Mouse (Mus musculus) cerebellum, adult 18-20 months (tissue): ENCODE results near the gene Pex5l.

Experiments used
- DNase-seq, 2 experiments: peaks; one replicate each; pipeline ENCODE4 v3.0.0; 2021

Pex5l gene

GRCm38 (mm10) chr3:33142901-33143461 is at the start of gene Pex5l:
Gene Pex5l (minus strand): TSS chr3:33143247.
- DNase-seq: peak; percentile 16 to 39

- no peak for DNase-seq
These were observed 22.1 kb upstream of the Pex5l start for GRCm38 (mm10) chr3:33165186-33165585.

GRCm38 (mm10) chr3:33163821-33164220 is 20.8 kb upstream of the Pex5l start:
- DNase-seq: no peak

GRCm38 (mm10) chr3:33143592-33143991 is 545 bp upstream of the Pex5l start:
- DNase-seq: no peak

- peak in 1 of 2 experiments; percentile 2 for DNase-seq
These were observed 649 bp downstream of the Pex5l start for GRCm38 (mm10) chr3:33142398-33142797.

- no peak for DNase-seq
These were observed 13.1 kb downstream of the Pex5l start for GRCm38 (mm10) chr3:33129944-33130343.

GRCm38 (mm10) chr3:33124796-33125195 is 18.3 kb downstream of the Pex5l start:
- no peak for DNase-seq

- DNase-seq: no peak
These were observed 37.3 kb downstream of the Pex5l start for GRCm38 (mm10) chr3:33105785-33106184.

- no peak for DNase-seq
These were observed 39.5 kb downstream of the Pex5l start for GRCm38 (mm10) chr3:33103501-33103900.

GRCm38 (mm10) chr3:33098550-33099295 is 44.3 kb downstream of the Pex5l start:
- no peak for DNase-seq

- DNase-seq: no peak
These were observed 49.4 kb downstream of the Pex5l start for GRCm38 (mm10) chr3:33093646-33094045.

GRCm38 (mm10) chr3:33090001-33090400 is 53.0 kb downstream of the Pex5l start:
- no peak for DNase-seq

GRCm38 (mm10) chr3:33089470-33089869 is 53.6 kb downstream of the Pex5l start:
- no peak for DNase-seq

GRCm38 (mm10) chr3:33088276-33088675 is 54.8 kb downstream of the Pex5l start:
- no peak for DNase-seq

- DNase-seq: no peak
These were observed 60.2 kb downstream of the Pex5l start for GRCm38 (mm10) chr3:33082806-33083338.

GRCm38 (mm10) chr3:33081793-33082192 is 61.3 kb downstream of the Pex5l start:
- no peak for DNase-seq

- no peak for DNase-seq
These were observed 63.4 kb downstream of the Pex5l start for GRCm38 (mm10) chr3:33079658-33080057.

GRCm38 (mm10) chr3:33079171-33079570 is 63.9 kb downstream of the Pex5l start:
- DNase-seq: no peak

GRCm38 (mm10) chr3:33075696-33076095 is 67.4 kb downstream of the Pex5l start:
- DNase-seq: no peak

- DNase-seq: no peak
These were observed 68.6 kb downstream of the Pex5l start for GRCm38 (mm10) chr3:33074266-33074981.

GRCm38 (mm10) chr3:33073905-33074265 is 69.2 kb downstream of the Pex5l start:
- no peak for DNase-seq

- no peak for DNase-seq
These were observed 72.3 kb downstream of the Pex5l start for GRCm38 (mm10) chr3:33070771-33071170.

GRCm38 (mm10) chr3:33068146-33068545 is 74.9 kb downstream of the Pex5l start:
- DNase-seq: no peak

- DNase-seq: no peak
These were observed 79.5 kb downstream of the Pex5l start for GRCm38 (mm10) chr3:33063590-33063989.
